Mouse (Mus musculus): Measurements from ENCODE around the gene Fjx1.

- TF ChIP-seq EP300 (IDR thresholded peaks at IDR 0.05; ENCODE audit: low read length) (no peak), SMC3 (IDR thresholded peaks at IDR 0.05; ENCODE audit: low read depth, low read length) (no peak)
These were observed 41.7 kb downstream of the Fjx1 start for GRCm38 (mm10) chr2:102410615-102411014.

All from CH12.LX (cell line).